Mouse (Mus musculus) forebrain, embryonic 12.5 days (tissue): ENCODE results near the gene Gskip. TPM values are rescaled to one million over a fixed set of nuclear protein-coding genes. Genes with fewer than 3 reads are reported as not detected.
A peak's percentile ranks its signal among the peaks of the same experiment; 100 is the strongest.

Experiments used
- ATAC-seq: fragments of 200-750 bp; cut with Nextera tagmentation; 2 replicates; pipeline ENCODE4 v1.8.0; 2017; ENCODE audit warnings: moderate TSS enrichment; ENCODE audit not compliant: low FRiP score
- H3K27ac ChIP-seq: fragments of 300-500 bp; sonication (generic); 2 replicates; pipeline ENCODE4 v1.5.1; 2016; ENCODE audit warnings: mild to moderate bottlenecking
- H3K27me3 ChIP-seq: fragments of 300-500 bp; sonication (generic); 2 replicates; pipeline ENCODE4 v1.6.1; 2016; ENCODE audit warnings: mild to moderate bottlenecking
- H3K36me3 ChIP-seq: fragments of 300-500 bp; sonication (generic); replicated peaks from 2 replicates; pipeline ENCODE4 v1.6.1; 2016; ENCODE audit warnings: mild to moderate bottlenecking
- H3K4me1 ChIP-seq: fragments of 300-500 bp; sonication (generic); 2 replicates; pipeline ENCODE4 v1.6.1; 2016
- H3K4me2 ChIP-seq: fragments of 300-500 bp; sonication (generic); 2 replicates; pipeline ENCODE4 v1.6.1; 2016; ENCODE audit warnings: mild to moderate bottlenecking, moderate library complexity
- H3K4me3 ChIP-seq: fragments of 300-500 bp; sonication (generic); replicated peaks from 2 replicates; pipeline ENCODE4 v1.5.1; 2016; ENCODE audit warnings: mild to moderate bottlenecking
- H3K9ac ChIP-seq: fragments of 300-500 bp; sonication (generic); 2 replicates; pipeline ENCODE4 v1.6.1; 2016; ENCODE audit warnings: mild to moderate bottlenecking
- H3K9me3 ChIP-seq: fragments of 300-500 bp; sonication (generic); 2 replicates; pipeline ENCODE4 v1.6.1; 2016
- WGBS: fragments of 180-500 bp; shearing (Covaris S2); methylation state at CpG from one replicate; pipeline ENCODE4 v1.1.7; 2016; 5-methylcytosine and 5-hydroxymethylcytosine counted together
- polyA plus RNA-seq: library from polyadenylated mRNA; unstranded; fragments of >200 nt; fragmentation: Nextera tagmentation; extraction: Ambion mirVana; gene quantifications from 2 replicates; pipeline ENCODE4 v1.2.1, GENCODE M21; 2016

Gskip gene
- polyA plus RNA-seq, 1 experiment from 2014 or later, result 28.5 TPM

DNA sequence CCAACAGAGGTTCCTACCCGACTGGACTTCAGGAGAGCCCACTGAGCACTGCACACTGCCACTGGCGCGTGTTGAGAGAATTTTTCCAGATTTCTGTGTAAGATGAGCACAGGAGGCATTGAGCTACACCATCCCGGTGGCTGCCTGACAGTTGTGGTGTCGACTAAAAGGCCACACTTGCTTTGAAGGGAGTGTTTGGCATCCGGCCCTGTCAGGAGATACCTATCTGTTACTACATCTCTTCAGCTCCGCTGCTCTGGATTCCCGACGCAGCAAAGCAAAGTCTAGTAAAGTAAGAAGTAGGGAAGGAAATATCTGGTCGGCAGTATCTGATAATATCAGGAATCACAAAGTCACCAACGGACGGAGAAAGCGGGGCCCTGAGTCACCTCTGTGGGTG, 4.8 kb downstream of the Gskip start:
- H3K4me3 ChIP-seq, result no peak overlapping the region
- no peak for ATAC-seq
- 94% methylated on average over 13 of the region's 13 CpGs for WGBS
- H3K27me3 ChIP-seq, result no peaks in the 10 kb centered on the region
- peaks cover 36% of the 10 kb centered on the region for H3K36me3 ChIP-seq
- H3K9ac ChIP-seq, result no peak overlapping the region
- H3K4me1 ChIP-seq, result peaks cover 14% of the 10 kb centered on the region
- H3K9me3 ChIP-seq, result no peaks in the 10 kb centered on the region
- no peak overlapping the region for H3K4me2 ChIP-seq
- no peak overlapping the region for H3K27ac ChIP-seq

DNA sequence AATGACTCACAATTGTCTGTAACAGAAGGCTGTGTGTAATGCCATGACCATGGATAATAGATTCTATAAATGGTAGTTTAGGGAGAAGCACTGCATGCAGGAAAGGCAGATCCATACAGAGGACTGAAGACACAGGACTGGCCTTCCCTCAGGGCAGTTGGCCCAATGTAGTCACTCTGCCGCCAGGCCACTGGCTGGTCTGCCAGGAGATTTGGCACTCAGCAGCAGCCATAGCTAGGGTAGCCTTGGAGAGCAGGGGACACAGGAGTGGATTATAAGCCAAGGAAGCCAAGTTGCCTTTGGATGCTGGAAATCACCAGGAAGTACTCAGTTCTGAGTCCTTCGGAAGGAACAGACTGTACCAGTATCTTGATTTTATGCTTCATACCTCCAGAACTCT, 9.4 kb downstream of the Gskip start:
- no peak overlapping the region for H3K4me3 ChIP-seq
- ATAC-seq, result no peak
- peaks cover 37% of the 10 kb centered on the region for H3K36me3 ChIP-seq

DNA sequence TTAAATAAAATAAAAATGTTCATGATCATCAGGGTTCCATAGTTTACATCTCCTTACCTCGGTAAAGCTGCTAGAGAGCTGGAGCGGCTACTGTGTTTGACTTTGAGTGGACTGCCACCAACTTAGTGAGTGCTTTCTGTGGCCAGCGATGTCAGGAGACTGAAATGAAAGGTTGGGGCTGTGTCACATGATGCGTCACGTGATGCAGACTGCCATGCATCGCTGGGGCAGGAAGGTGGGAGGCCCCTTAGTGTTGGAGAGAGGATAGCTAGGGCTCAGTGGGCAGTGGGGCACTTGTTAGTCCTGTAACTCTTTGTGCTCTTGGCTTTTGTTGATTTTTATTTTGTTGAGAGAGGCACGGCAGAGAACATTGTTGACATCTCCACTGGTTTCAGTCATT, 11.2 kb downstream of the Gskip start:
- Histone ChIP-seq H3K27ac (no peak overlapping the region), H3K9me3 (no peaks in the 10 kb centered on the region), H3K27me3 (no peaks in the 10 kb centered on the region), H3K4me3 (no peak overlapping the region), H3K4me1 (no peaks in the 10 kb centered on the region), H3K4me2 (no peak overlapping the region), H3K36me3 (peaks cover 35% of the 10 kb centered on the region), H3K9ac (no peak overlapping the region)
- ATAC-seq, result no peak
- WGBS, result 87% methylated on average over 7 of the region's 7 CpGs

More for the DNA sequence above, 9.4 kb downstream of the Gskip start:
- H3K27me3 ChIP-seq, result no peaks in the 10 kb centered on the region
- H3K4me1 ChIP-seq, result no peaks in the 10 kb centered on the region
- H3K4me2 ChIP-seq, result no peak overlapping the region
- H3K27ac ChIP-seq, result no peak overlapping the region
- H3K9ac ChIP-seq, result no peak overlapping the region
- WGBS, result 96% methylated on average over 2 of the region's 2 CpGs
- H3K9me3 ChIP-seq, result no peaks in the 10 kb centered on the region

DNA sequence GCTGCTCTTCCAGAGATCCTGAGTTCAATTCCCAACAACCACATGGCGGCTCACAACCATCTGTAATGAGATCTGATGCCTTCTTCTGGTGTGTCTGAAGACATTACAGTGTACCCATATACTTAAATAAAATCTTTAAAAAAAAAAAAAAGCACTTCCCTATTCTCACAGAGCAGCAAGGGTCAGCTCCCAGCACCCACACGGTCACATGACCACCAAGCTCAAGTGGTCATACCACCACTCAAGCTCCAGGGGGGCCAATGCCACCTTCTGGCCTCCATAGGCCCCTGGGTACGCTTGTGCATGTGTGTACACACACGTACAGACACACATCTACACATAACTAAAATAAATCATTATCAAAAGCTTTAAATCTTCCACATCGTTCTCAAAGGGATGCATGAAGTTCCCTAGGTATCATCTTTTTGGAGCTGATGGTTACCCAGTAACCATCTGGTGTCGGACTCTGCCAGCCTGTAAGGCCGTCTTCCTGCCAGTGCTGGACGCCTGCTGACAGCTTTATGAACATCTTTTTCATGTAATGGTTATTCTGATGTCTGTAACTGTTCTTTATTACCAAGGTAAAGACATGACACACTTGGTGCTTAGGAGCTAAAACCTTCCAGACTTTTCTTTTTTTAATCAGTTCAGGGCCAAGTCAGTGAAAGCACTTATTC, 12.6 kb downstream of the Gskip start:
- Histone ChIP-seq H3K4me3 (no peak overlapping the region), H3K36me3 (peaks cover 38% of the 10 kb centered on the region), H3K9ac (no peak overlapping the region), H3K27ac (no peak overlapping the region), H3K27me3 (no peaks in the 10 kb centered on the region), H3K4me1 (no peaks in the 10 kb centered on the region), H3K9me3 (no peaks in the 10 kb centered on the region), H3K4me2 (no peak overlapping the region)
- WGBS, result 93% methylated on average over 8 of the region's 8 CpGs
- ATAC-seq, result no peak

DNA sequence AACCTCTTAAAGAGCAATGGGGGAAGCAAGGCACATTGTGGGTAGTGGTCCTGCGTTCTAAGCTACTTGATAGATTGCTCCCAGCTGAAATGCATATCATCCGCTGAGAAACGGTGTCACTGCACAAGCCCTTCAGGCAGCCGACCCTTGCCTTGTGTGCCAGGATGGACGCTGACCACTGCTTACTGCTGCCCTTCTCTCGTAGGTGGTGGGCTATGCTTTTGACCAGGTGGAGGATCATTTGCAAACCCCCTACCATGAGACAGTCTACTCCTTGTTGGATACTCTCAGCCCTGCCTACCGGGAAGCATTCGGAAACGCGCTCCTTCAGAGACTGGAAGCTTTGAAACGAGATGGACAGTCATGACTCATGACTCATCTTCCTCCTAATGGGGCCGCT, 15.8 kb downstream of the Gskip start:
- H3K27me3 ChIP-seq, result no peaks in the 10 kb centered on the region
- H3K4me3 ChIP-seq, result no peak overlapping the region
- 94% methylated on average over 12 of the region's 12 CpGs for WGBS
- H3K36me3 ChIP-seq, result peaks cover 21% of the 10 kb centered on the region
- H3K27ac ChIP-seq, result no peak overlapping the region
- H3K4me2 ChIP-seq, result no peak overlapping the region
- no peaks in the 10 kb centered on the region for H3K9me3 ChIP-seq
- no peak for ATAC-seq
- H3K9ac ChIP-seq, result no peak overlapping the region
- peaks cover 3% of the 10 kb centered on the region for H3K4me1 ChIP-seq

DNA sequence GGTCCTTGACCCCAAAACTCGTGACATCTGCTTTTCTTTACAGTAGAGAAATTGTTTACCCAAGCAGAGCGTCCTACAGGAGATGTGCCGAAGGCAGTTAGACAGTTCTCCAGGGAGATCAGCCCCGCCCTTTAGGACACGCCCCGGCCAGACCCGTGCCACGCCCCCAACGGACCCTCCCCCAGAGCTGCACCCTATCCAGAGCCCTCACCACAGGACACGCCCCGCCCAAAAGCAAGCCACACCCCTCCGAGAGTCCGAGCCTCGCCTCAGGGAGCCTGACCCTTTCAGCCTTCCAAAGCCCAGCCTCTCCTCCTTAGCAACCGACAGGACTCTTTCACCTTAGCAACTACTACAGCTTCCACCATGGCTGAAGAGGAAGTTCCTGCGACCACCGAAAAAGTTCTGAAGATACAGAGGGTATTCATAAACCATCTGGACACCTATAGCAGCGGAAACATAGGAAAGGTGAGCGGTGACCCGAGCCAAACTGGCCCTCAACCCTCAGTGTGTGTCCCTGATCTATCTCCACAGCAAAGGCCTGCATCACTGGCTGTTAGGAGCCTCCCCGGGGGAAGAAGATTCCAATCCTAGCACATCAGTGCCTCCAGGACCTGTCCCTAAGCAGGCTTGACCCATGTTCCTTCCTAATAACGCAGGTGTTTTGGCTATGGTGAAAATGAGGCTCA, 21.3 kb downstream of the Gskip start, which contains the start of gene Ak7:
Ak7 (plus strand) TSS at position 178 of the 689 bp plus-strand sequence.
- 10% methylated on average over 22 of the region's 22 CpGs for WGBS
- peaks cover 11% of the 10 kb centered on the region for H3K4me1 ChIP-seq
- H3K4me2 ChIP-seq, result peak within 1 kb of the TSS; percentile 31
- H3K9me3 ChIP-seq, result no peaks in the 10 kb centered on the region
- H3K27ac ChIP-seq, result no peak within 1 kb of the TSS
- H3K4me3 ChIP-seq, result no peak within 1 kb of the TSS
- peak; percentile 63 for ATAC-seq
- H3K27me3 ChIP-seq, result no peaks in the 10 kb centered on the region
- peaks cover 7% of the 10 kb centered on the region; the same call in 1 of the 2 replicates for H3K36me3 ChIP-seq
- H3K9ac ChIP-seq, result no peak within 1 kb of the TSS

DNA sequence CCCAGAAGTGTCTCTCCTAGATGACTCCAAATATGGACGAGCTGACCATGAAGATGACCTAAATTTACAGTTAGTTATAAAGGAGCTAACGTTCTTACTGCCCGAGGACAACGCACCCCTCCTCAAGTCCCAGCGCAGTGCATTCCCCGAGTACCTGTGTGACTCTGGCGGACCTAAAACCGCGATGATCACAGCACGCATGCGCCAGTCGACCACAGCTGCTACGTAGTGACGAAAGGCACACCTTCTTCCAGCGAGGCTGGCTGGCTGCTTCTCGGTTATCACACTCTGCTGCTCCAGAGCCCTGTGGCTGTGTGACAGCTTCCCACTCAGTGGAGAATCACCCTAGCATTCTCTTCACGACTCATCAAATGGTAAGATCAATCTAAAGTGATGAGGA, 34.0 kb downstream of the Gskip start:
- no peak for ATAC-seq
- no peak overlapping the region for H3K4me2 ChIP-seq

DNA sequence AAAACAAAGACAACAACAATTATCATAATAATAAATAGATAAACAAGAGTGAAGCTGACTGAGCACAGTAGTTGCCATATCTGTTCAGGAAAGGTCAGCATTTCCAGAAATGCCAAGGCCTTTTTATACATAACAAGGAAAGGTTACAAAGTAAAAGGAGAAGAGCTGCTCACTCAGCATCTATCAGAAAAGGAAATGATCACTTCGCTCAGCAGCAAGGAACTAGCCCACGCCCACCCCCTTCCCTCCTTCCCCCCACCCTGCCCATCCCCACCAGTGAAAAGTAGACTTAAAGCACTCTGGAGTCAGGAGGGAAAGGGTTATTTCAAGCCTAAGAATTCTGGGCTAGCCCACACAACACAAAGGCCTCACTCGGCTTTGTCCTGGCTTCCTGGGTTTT, 35.6 kb downstream of the Gskip start:
- no peaks in the 10 kb centered on the region for H3K27me3 ChIP-seq
- ATAC-seq, result no peak
- no peak overlapping the region for H3K4me2 ChIP-seq
- peaks cover 9% of the 10 kb centered on the region; the same call in 1 of the 2 replicates for H3K4me1 ChIP-seq
- H3K27ac ChIP-seq, result no peak overlapping the region
- 71% methylated on average over 3 of the region's 3 CpGs for WGBS
- no peaks in the 10 kb centered on the region for H3K9me3 ChIP-seq
- H3K9ac ChIP-seq, result no peak overlapping the region
- no peak overlapping the region for H3K4me3 ChIP-seq
- H3K36me3 ChIP-seq, result no peaks in the 10 kb centered on the region

More for the DNA sequence above, 34.0 kb downstream of the Gskip start:
- whole genome bisulfite sequencing, result 69% methylated on average over 17 of the region's 17 CpGs
- Histone ChIP-seq H3K9ac (no peak overlapping the region), H3K36me3 (no peaks in the 10 kb centered on the region), H3K4me1 (peaks cover 9% of the 10 kb centered on the region; the same call in 1 of the 2 replicates), H3K4me3 (no peak overlapping the region), H3K9me3 (no peaks in the 10 kb centered on the region), H3K27me3 (no peaks in the 10 kb centered on the region), H3K27ac (no peak overlapping the region)

DNA sequence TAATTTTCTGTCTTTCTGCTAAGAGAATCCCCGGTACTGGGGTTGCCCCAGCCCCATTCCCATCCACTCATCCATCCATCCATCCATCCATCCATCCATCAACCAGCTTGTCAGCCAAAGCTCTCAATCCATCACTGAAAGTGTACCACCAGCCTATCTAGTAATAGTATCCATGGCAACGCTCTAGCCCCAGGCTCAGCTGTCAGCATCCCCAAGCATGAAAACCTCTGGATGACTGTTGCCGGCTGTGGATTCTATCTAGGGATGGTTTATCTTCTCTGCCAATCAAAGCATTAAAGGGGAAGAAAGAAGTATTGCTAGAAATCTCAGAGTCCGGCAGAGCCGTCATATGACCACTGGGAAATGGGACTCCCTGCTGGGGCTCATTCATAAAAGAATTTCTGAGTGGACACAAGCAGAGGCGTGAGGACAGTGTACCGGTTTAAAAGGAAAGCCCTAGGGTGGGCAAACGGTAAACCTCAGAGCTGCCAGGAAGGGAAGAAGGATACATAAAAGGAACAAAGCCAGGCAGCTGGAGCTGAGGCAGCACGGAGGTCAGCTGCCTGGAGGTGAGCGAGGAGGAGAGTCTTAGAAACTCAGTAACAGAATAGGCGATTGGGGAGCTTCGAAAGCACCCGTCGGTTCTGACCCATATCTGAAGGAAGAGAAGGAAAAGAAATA, 37.0 kb downstream of the Gskip start:
- ATAC-seq, result peak; percentile 63
- peaks cover 9% of the 10 kb centered on the region; the same call in 1 of the 2 replicates for H3K4me1 ChIP-seq
- H3K4me2 ChIP-seq, result no peak overlapping the region
- no peaks in the 10 kb centered on the region for H3K27me3 ChIP-seq
- no peak overlapping the region for H3K4me3 ChIP-seq
- H3K9me3 ChIP-seq, result no peaks in the 10 kb centered on the region
- 40% methylated on average over 14 of the region's 14 CpGs for WGBS
- no peaks in the 10 kb centered on the region for H3K36me3 ChIP-seq
- no peak overlapping the region for H3K9ac ChIP-seq
- peak overlapping the region; percentile 54; the same call in 1 of the 2 replicates for H3K27ac ChIP-seq

DNA sequence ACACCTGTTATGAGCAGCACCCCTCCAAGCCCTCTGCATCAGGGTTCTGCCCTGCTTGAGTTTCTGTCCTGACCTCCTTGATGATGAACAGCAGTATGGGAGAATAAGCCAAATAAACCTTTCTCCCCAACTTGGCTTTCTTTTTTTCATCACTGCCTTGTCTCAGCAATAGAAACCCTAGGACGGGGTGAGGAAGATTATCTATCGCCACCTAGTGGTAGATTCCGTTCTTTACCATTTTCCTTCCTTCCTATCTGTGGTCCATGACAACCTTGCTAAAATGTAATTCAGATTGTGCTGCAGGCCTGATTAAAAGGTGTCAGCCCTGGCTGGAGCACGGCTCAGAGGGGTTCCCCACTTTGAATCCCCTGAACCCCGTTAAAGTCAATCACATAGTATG, 38.0 kb downstream of the Gskip start:
- Histone ChIP-seq H3K27ac (no peak overlapping the region), H3K9ac (no peak overlapping the region), H3K4me1 (peaks cover 9% of the 10 kb centered on the region; the same call in 1 of the 2 replicates), H3K4me3 (no peak overlapping the region), H3K4me2 (no peak overlapping the region), H3K36me3 (no peaks in the 10 kb centered on the region), H3K9me3 (no peaks in the 10 kb centered on the region), H3K27me3 (no peaks in the 10 kb centered on the region)
- 6% methylated on average over 5 of the region's 5 CpGs for WGBS
- peak; percentile 36; the same call in 1 of the 2 replicates for ATAC-seq

DNA sequence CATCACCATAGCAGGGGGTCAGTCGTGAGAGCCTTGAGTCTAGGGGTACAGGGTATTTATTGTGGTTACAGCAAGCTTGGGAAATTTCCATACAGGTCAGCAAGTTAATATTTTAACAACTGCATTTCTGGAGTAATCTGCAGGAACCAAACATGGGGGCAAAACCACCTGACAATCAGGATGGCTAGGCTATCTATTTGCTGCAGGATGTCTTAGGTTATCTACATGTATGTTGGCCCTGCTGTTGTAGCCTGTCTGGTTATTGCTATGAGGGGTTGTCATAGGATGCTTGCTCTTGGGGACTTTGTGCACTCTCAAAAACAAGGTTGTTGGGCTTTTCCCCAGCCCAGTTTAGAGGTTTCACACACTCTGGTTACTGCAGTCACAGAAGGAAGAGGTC, 40.0 kb downstream of the Gskip start:
- WGBS, result 43% methylated on average over 1 of the region's 1 CpGs
- H3K27me3 ChIP-seq, result no peaks in the 10 kb centered on the region
- no peak overlapping the region for H3K4me3 ChIP-seq
- H3K36me3 ChIP-seq, result no peaks in the 10 kb centered on the region
- no peak overlapping the region for H3K4me2 ChIP-seq
- peaks cover 9% of the 10 kb centered on the region; the same call in 1 of the 2 replicates for H3K4me1 ChIP-seq
- H3K9ac ChIP-seq, result no peak overlapping the region
- no peaks in the 10 kb centered on the region for H3K9me3 ChIP-seq
- H3K27ac ChIP-seq, result no peak overlapping the region
- ATAC-seq, result no peak

DNA sequence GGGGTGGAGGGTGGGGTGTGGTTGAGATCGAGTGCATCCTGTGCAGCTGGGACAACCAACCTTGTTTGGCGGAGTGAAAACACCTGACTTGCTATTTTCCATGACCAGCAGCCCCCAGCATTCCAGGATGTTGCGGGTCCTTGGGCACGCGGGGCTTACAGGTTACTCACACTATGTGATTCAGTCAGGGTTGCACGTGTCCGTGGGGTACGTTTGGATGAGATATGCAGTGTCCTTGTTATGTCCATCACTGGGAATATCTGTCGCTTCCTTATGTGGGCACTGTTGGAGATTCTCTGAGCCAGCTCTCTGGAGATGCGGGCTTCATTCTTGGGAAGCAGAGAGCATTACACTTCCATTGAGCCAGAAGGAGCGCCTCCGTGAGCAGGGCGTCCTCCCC, 41.1 kb downstream of the Gskip start:
- no peak for ATAC-seq
- Histone ChIP-seq H3K27ac (no peak overlapping the region), H3K27me3 (no peaks in the 10 kb centered on the region), H3K9me3 (no peaks in the 10 kb centered on the region), H3K4me1 (peaks cover 9% of the 10 kb centered on the region; the same call in 1 of the 2 replicates), H3K9ac (no peak overlapping the region), H3K4me3 (no peak overlapping the region), H3K4me2 (no peak overlapping the region), H3K36me3 (no peaks in the 10 kb centered on the region)
- WGBS, result 81% methylated on average over 13 of the region's 13 CpGs
